Mouse (Mus musculus): Measurements from ENCODE around the gene Slc17a2.

- TF ChIP-seq POLR2A (IDR thresholded peaks at IDR 0.05; ENCODE audit: low read depth, low read length) (no peak), CTCF (IDR thresholded peaks at IDR 0.05; ENCODE audit: extremely low read depth, insufficient read depth, insufficient read length, insufficient replicate concordance) (no peak)
Observed at GRCm38 (mm10) chr13:23772561-23773313, 34.1 kb upstream of the Slc17a2 start.
